Mouse (Mus musculus) limb, embryonic 10.5 days (tissue): ENCODE data around the gene Trim72. TPM values are rescaled to one million over a fixed set of nuclear protein-coding genes. Genes with fewer than 3 reads are reported as not detected.

Source experiments
- DNase-seq: peaks from one replicate; pipeline ENCODE4 v3.0.0-alpha.2; 2017; ENCODE audit warnings: low spot score
- H3K27ac ChIP-seq: fragments of 300-500 bp; sonication (generic); 2 replicates; pipeline ENCODE4 v1.5.1; 2016; ENCODE audit warnings: mild to moderate bottlenecking
- H3K27me3 ChIP-seq: fragments of 300-500 bp; sonication (generic); 2 replicates; pipeline ENCODE4 v1.6.1; 2016; ENCODE audit warnings: low read depth, mild to moderate bottlenecking; ENCODE audit not compliant: poor library complexity, severe bottlenecking
- H3K36me3 ChIP-seq: fragments of 300-500 bp; sonication (generic); 2 replicates; pipeline ENCODE4 v1.6.1; 2016; ENCODE audit warnings: mild to moderate bottlenecking, moderate library complexity
- H3K4me1 ChIP-seq: fragments of 300-500 bp; sonication (generic); 2 replicates; pipeline ENCODE4 v1.6.1; 2016
- H3K4me3 ChIP-seq: fragments of 300-500 bp; sonication (generic); 2 replicates; pipeline ENCODE4 v1.5.1; 2016; ENCODE audit warnings: mild to moderate bottlenecking, moderate library complexity
- H3K9me3 ChIP-seq: fragments of 300-500 bp; sonication (generic); replicated peaks from 2 replicates; pipeline ENCODE4 v1.6.1; 2016; ENCODE audit warnings: mild to moderate bottlenecking
- WGBS: fragments of 180-500 bp; shearing (Covaris S2); methylation state at CpG from one replicate; pipeline ENCODE4 v1.1.7; 2016; 5-methylcytosine and 5-hydroxymethylcytosine counted together
- polyA plus RNA-seq: library from polyadenylated mRNA; unstranded; fragments of >200 nt; fragmentation: Nextera tagmentation; extraction: Ambion mirVana; gene quantifications from 2 replicates; pipeline ENCODE4 v1.2.1, GENCODE M21; 2016

The Trim72 gene
- not detected in 2 replicates for polyA plus RNA-seq

GRCm38 (mm10) chr7:128003688-128004087 lies at the start of gene Trim72:
Gene Trim72 (plus strand): TSS chr7:128003949.
- Histone ChIP-seq H3K36me3 (no peaks in the 10 kb centered on the region), H3K9me3 (no peaks in the 10 kb centered on the region), H3K27me3 (peaks cover 44% of the 10 kb centered on the region), H3K27ac (peak within 1 kb of the TSS; percentile 57), H3K4me1 (peaks cover 19% of the 10 kb centered on the region), H3K4me3 (peak within 1 kb of the TSS; percentile 30)
- DNase-seq, result no peak
- WGBS, result 96% methylated on average over 2 of the region's 2 CpGs

GRCm38 (mm10) chr7:127959364-127959763 lies 44.4 kb upstream of the Trim72 start:
- Histone ChIP-seq H3K27ac (no peak overlapping the region), H3K9me3 (no peaks in the 10 kb centered on the region), H3K36me3 (no peaks in the 10 kb centered on the region), H3K4me3 (no peak overlapping the region), H3K4me1 (no peaks in the 10 kb centered on the region), H3K27me3 (no peaks in the 10 kb centered on the region)
- 67% methylated on average over 5 of the region's 5 CpGs for WGBS
- no peak for DNase-seq

GRCm38 (mm10) chr7:127966371-127966918 lies 37.3 kb upstream of the Trim72 start:
- Histone ChIP-seq H3K4me3 (peak overlapping the region; percentile 99), H3K27me3 (no peaks in the 10 kb centered on the region), H3K27ac (peak overlapping the region; percentile 100), H3K36me3 (peaks cover 31% of the 10 kb centered on the region), H3K4me1 (peaks cover 9% of the 10 kb centered on the region), H3K9me3 (no peaks in the 10 kb centered on the region)
- DNase-seq, result no peak
- 13% methylated on average over 10 of the region's 10 CpGs for WGBS

GRCm38 (mm10) chr7:127967004-127967921 lies 36.5 kb upstream of the Trim72 start, which contains the start of gene Fus:
Gene Fus (plus strand): TSS chr7:127967457.
- Histone ChIP-seq H3K4me3 (peak within 1 kb of the TSS; percentile 99), H3K27me3 (no peaks in the 10 kb centered on the region), H3K9me3 (no peaks in the 10 kb centered on the region), H3K27ac (peak within 1 kb of the TSS; percentile 100), H3K4me1 (peaks cover 9% of the 10 kb centered on the region), H3K36me3 (peaks cover 39% of the 10 kb centered on the region)
- DNase-seq, result peak; percentile 96
- under 1% methylated on average over 92 of the region's 92 CpGs for WGBS

- H3K27me3 ChIP-seq, result no peaks in the 10 kb centered on the region
- H3K27ac ChIP-seq, result peak overlapping the region; percentile 100
- peaks cover 12% of the 10 kb centered on the region for H3K4me1 ChIP-seq
- H3K9me3 ChIP-seq, result no peaks in the 10 kb centered on the region
- peaks cover 48% of the 10 kb centered on the region for H3K36me3 ChIP-seq
- WGBS, result 1% methylated on average over 42 of the region's 42 CpGs
- peak; percentile 87 for DNase-seq
- peak overlapping the region; percentile 99 for H3K4me3 ChIP-seq
Observed at GRCm38 (mm10) chr7:127967922-127968828, 35.6 kb upstream of the Trim72 start.

- Histone ChIP-seq H3K27me3 (no peaks in the 10 kb centered on the region), H3K27ac (no peak overlapping the region), H3K36me3 (peaks cover 100% of the 10 kb centered on the region), H3K4me3 (no peak overlapping the region), H3K4me1 (peaks cover 3% of the 10 kb centered on the region; the same call in 1 of the 2 replicates), H3K9me3 (no peaks in the 10 kb centered on the region)
- no peak for DNase-seq
- 87% methylated on average over 2 of the region's 2 CpGs for WGBS
Observed at GRCm38 (mm10) chr7:127974413-127974930, 29.3 kb upstream of the Trim72 start.

GRCm38 (mm10) chr7:127978856-127979255 lies 24.9 kb upstream of the Trim72 start:
- H3K4me3 ChIP-seq, result no peak overlapping the region
- H3K36me3 ChIP-seq, result peaks cover 100% of the 10 kb centered on the region
- DNase-seq, result no peak
- no peaks in the 10 kb centered on the region for H3K9me3 ChIP-seq
- no peaks in the 10 kb centered on the region for H3K27me3 ChIP-seq
- H3K27ac ChIP-seq, result no peak overlapping the region
- WGBS, result 96% methylated on average over 2 of the region's 2 CpGs
- H3K4me1 ChIP-seq, result no peaks in the 10 kb centered on the region

GRCm38 (mm10) chr7:127980606-127981005 lies 23.1 kb upstream of the Trim72 start:
- Histone ChIP-seq H3K4me1 (no peaks in the 10 kb centered on the region), H3K4me3 (no peak overlapping the region), H3K27me3 (no peaks in the 10 kb centered on the region), H3K9me3 (no peaks in the 10 kb centered on the region), H3K36me3 (peaks cover 100% of the 10 kb centered on the region), H3K27ac (no peak overlapping the region)
- no peak for DNase-seq
- WGBS, result 92% methylated on average over 3 of the region's 3 CpGs

- WGBS, result 81% methylated on average over 1 of the region's 1 CpGs
Observed at GRCm38 (mm10) chr7:127988904-127989303, 14.8 kb upstream of the Trim72 start.

GRCm38 (mm10) chr7:127991643-127992487 lies 11.9 kb upstream of the Trim72 start:
- Histone ChIP-seq H3K36me3 (peaks cover 58% of the 10 kb centered on the region), H3K4me1 (peaks cover 13% of the 10 kb centered on the region), H3K27me3 (no peaks in the 10 kb centered on the region), H3K27ac (no peak overlapping the region), H3K4me3 (no peak overlapping the region), H3K9me3 (no peaks in the 10 kb centered on the region)
- WGBS, result 56% methylated on average over 6 of the region's 6 CpGs
- DNase-seq, result peak; percentile 74

More at GRCm38 (mm10) chr7:127988904-127989303, 14.8 kb upstream of the Trim72 start:
- no peak for DNase-seq
- peaks cover 85% of the 10 kb centered on the region for H3K36me3 ChIP-seq
- H3K4me1 ChIP-seq, result peaks cover 13% of the 10 kb centered on the region
- H3K4me3 ChIP-seq, result no peak overlapping the region
- H3K9me3 ChIP-seq, result no peaks in the 10 kb centered on the region
- H3K27ac ChIP-seq, result no peak overlapping the region
- H3K27me3 ChIP-seq, result no peaks in the 10 kb centered on the region

- H3K9me3 ChIP-seq, result no peaks in the 10 kb centered on the region
- no peak overlapping the region for H3K4me3 ChIP-seq
- 48% methylated on average over 5 of the region's 5 CpGs for WGBS
- no peaks in the 10 kb centered on the region for H3K27me3 ChIP-seq
- H3K36me3 ChIP-seq, result peaks cover 50% of the 10 kb centered on the region
- H3K27ac ChIP-seq, result no peak overlapping the region
- peaks cover 13% of the 10 kb centered on the region for H3K4me1 ChIP-seq
- DNase-seq, result no peak
Observed at GRCm38 (mm10) chr7:127992488-127993340, 11.0 kb upstream of the Trim72 start.
